Mouse (Mus musculus) kidney, embryonic 14.5 days (tissue): ENCODE measurements around the gene Ecd. TPM values are rescaled to one million over a fixed set of nuclear protein-coding genes. Genes with fewer than 3 reads are reported as not detected.

Source experiments
- ATAC-seq: fragments of 200-750 bp; cut with Nextera tagmentation; 2 replicates; pipeline ENCODE4 v1.8.0; 2017; ENCODE audit warnings: moderate number of reproducible peaks, mild to moderate bottlenecking, moderate TSS enrichment, moderate library complexity; ENCODE audit not compliant: low FRiP score, low TSS enrichment
- H3K27ac ChIP-seq: fragments of 300-500 bp; sonication (generic); 2 replicates; pipeline ENCODE4 v1.5.1; 2014; ENCODE audit warnings: low read depth, mild to moderate bottlenecking, low read length, moderate library complexity, mixed read lengths
- H3K27me3 ChIP-seq: fragments of 300-500 bp; sonication (generic); 2 replicates; pipeline ENCODE4 v1.6.1; 2014; ENCODE audit warnings: mild to moderate bottlenecking, low read length; ENCODE audit not compliant: control insufficient read depth, insufficient read depth
- H3K36me3 ChIP-seq: fragments of 300-500 bp; sonication (generic); 2 replicates; pipeline ENCODE4 v1.6.1; 2014; ENCODE audit warnings: low read length, mixed read lengths; ENCODE audit not compliant: control insufficient read depth, insufficient read depth
- H3K4me1 ChIP-seq: fragments of 300-500 bp; sonication (generic); 2 replicates; pipeline ENCODE4 v1.6.1; 2014; ENCODE audit warnings: low read length, mixed read lengths; ENCODE audit not compliant: control insufficient read depth, insufficient read depth
- H3K4me2 ChIP-seq: fragments of 300-500 bp; sonication (generic); replicated peaks from 2 replicates; pipeline ENCODE4 v1.6.1; 2014; ENCODE audit warnings: low read depth, mild to moderate bottlenecking, low read length
- H3K4me3 ChIP-seq: fragments of 300-500 bp; sonication (generic); 2 replicates; pipeline ENCODE4 v1.5.1; 2014; ENCODE audit warnings: mild to moderate bottlenecking, low read length
- H3K9ac ChIP-seq: fragments of 300-500 bp; sonication (generic); 2 replicates; pipeline ENCODE4 v1.6.1; 2014; ENCODE audit warnings: low read depth, mild to moderate bottlenecking, low read length, moderate library complexity
- H3K9me3 ChIP-seq: fragments of 300-500 bp; sonication (generic); 2 replicates; pipeline ENCODE4 v1.6.1; 2016; ENCODE audit warnings: low read length; ENCODE audit not compliant: control insufficient read depth
- WGBS: fragments of 180-500 bp; shearing (Covaris S2); extraction: QIAGEN DNeasy Blood & Tissue Kit; methylation state at CpG from one replicate; pipeline ENCODE4 v1.1.7; 2014; 5-methylcytosine and 5-hydroxymethylcytosine counted together
- polyA plus RNA-seq: library from polyadenylated mRNA; unstranded; fragments of >200 nt; fragmentation: Nextera tagmentation; extraction: Ambion mirVana; gene quantifications from 2 replicates; pipeline ENCODE4 v1.2.1, GENCODE M21; 2014

The Ecd gene
- polyA plus RNA-seq, 1 experiment from 2014 or later = 66.1 TPM

DNA sequence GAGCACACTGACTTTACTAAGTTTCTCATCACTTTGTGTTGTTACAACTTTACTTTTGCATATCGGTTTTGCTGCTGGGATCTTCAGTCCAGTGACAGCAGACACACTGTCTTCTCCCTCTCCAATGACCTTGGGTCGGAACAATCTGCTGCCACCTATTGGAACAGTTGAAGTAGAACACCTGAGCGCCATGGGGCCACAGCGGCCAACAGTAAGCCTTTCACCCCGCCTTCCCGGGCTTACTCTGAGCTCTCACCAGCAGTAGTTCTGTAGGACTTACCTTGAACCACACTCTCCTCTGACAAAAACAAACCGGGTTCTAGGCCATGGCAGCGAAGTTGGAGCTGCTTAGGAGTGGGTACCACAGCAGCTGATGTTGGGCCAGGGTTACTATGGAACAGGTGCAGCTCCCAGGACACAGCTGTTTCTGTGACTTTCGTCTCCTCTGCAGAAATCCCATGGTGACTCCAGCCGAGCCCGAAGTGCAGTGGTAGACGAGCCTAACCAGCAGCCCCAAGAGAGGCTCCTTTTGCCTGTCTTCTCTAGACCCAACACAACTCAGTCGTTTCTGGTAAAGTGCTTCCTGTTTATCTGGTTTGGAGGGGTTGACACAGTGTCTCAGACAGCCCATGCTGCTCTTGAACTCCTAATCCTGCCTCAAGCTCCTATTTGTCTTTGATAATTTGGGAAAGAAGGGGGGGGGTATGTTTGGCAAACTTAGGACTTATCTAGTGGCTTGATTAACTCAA lies 30.6 kb upstream of the Ecd start:
- Histone ChIP-seq H3K27me3 (no peaks in the 10 kb centered on the region), H3K9ac (no peak overlapping the region), H3K27ac (no peak overlapping the region), H3K4me3 (no peak overlapping the region), H3K36me3 (peaks cover 35% of the 10 kb centered on the region), H3K9me3 (no peaks in the 10 kb centered on the region), H3K4me1 (no peaks in the 10 kb centered on the region), H3K4me2 (no peak overlapping the region)
- 36% methylated on average over 13 of the region's 13 CpGs for WGBS
- ATAC-seq = no peak; the same call in 1 of the 2 replicates

DNA sequence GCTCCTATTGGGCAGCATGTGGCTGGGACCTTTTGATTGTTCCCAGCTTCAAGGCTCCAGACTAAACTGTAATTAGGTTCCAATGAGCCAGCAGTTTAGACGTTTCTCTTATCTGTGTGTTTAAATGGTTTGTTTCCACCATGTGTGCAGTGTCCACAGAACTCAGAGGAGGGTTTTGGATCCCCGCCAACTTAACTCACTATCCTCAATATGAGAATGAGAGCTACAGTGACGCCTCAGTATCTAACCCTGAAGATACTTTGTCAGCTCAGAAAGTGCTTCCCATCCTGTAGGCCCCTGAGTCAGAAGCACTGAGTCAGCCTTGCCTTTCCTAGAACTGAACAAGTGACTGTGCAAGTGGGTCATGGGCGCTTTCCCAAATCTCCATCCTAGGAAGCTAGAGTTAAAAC lies 29.2 kb upstream of the Ecd start:
- Histone ChIP-seq H3K4me3 (no peak overlapping the region), H3K4me1 (no peaks in the 10 kb centered on the region), H3K4me2 (no peak overlapping the region), H3K36me3 (peaks cover 26% of the 10 kb centered on the region), H3K27me3 (no peaks in the 10 kb centered on the region), H3K9ac (no peak overlapping the region), H3K9me3 (no peaks in the 10 kb centered on the region), H3K27ac (no peak overlapping the region)
- ATAC-seq = no peak
- 78% methylated on average over 4 of the region's 4 CpGs for WGBS

DNA sequence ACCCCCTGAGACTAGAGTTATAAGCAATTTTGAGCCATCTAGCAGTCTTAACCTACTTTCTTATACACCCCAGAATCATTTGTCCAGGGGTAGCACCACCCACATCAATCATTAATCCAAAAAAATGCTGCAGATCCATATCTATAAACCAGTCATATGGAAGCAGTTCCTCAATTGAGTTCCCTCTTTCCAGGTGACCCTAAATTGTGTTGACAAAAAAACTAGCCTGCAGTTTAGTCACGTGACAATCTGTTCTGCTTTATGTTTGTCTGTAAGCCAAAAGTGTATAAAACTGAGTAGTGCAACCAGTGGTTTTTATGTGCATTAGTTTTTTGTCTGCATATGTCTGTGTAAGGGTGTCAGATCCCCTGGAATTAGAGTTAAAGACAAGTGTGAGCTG lies 23.9 kb upstream of the Ecd start:
- Histone ChIP-seq H3K9ac (no peak overlapping the region), H3K27me3 (no peaks in the 10 kb centered on the region), H3K4me1 (no peaks in the 10 kb centered on the region), H3K4me3 (no peak overlapping the region), H3K36me3 (peaks cover 42% of the 10 kb centered on the region), H3K9me3 (no peaks in the 10 kb centered on the region), H3K27ac (no peak overlapping the region), H3K4me2 (no peak overlapping the region)
- WGBS = 83% methylated on average over 1 of the region's 1 CpGs
- no peak for ATAC-seq

DNA sequence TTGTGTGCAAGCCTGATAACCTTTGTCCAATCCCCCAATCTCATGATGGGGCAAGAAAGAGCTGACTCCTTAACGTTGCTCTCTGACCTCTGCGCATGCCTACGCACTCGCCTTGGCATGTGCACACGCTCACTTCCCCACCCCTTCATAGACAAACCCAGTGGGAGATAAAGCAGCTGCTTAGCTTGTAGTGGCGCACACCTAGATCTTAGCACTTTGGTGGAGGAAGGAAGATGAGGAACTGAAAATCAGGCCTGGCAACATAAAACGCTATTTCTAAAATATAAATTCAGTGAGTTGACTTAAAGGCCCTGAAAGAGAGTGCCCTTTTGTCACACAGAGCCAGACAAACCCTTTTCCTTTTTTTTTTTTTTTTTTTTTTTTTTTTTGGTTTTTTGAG lies 22.9 kb upstream of the Ecd start:
- Histone ChIP-seq H3K27me3 (no peaks in the 10 kb centered on the region), H3K9ac (no peak overlapping the region), H3K4me1 (no peaks in the 10 kb centered on the region), H3K36me3 (peaks cover 39% of the 10 kb centered on the region), H3K9me3 (no peaks in the 10 kb centered on the region), H3K4me2 (no peak overlapping the region), H3K4me3 (no peak overlapping the region), H3K27ac (no peak overlapping the region)
- WGBS = 87% methylated on average over 7 of the region's 7 CpGs
- ATAC-seq = no peak

DNA sequence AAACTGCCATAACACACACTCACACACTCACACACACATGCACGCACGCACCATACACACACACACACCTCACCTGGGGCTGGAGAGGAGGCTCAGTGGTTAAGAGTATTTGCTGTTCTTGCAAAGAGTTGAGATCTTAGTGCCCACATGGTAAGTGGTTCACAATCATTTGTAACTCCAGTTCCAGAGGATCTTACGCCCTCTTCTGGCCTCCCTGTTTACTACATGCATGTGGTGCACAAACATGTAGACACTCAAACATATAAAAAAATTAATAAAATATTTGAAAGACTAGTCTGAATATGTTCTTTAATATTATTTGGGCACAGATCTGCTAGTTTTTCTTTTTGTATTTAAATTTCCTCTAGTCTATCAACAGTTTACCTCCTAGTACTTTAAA lies 20.4 kb upstream of the Ecd start:
- Histone ChIP-seq H3K4me2 (no peak overlapping the region), H3K36me3 (peaks cover 50% of the 10 kb centered on the region), H3K27ac (no peak overlapping the region), H3K27me3 (no peaks in the 10 kb centered on the region), H3K4me3 (no peak overlapping the region), H3K9ac (no peak overlapping the region), H3K4me1 (no peaks in the 10 kb centered on the region), H3K9me3 (no peaks in the 10 kb centered on the region)
- ATAC-seq = no peak
- 92% methylated on average over 3 of the region's 3 CpGs for WGBS

DNA sequence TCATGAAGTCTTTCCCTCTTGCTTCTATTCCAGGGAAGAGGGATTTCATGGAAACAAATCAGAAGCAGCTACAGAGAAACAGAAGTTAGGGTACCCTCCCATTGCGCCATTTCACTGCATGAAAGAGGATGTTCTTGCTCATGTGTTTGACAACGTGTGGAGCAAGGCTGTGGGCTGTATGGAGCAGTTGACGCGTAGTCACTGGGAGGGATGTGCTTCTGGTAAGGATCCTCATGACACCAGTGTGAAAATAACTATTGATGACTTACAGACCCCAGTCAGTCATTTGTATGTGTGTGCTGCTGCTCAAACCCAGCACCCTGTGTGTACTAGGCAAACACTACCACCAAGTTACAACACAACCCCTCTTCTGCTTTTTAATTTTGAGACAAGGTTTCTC lies 15.3 kb upstream of the Ecd start:
- H3K4me1 ChIP-seq = no peaks in the 10 kb centered on the region
- no peak overlapping the region for H3K27ac ChIP-seq
- H3K27me3 ChIP-seq = no peaks in the 10 kb centered on the region
- no peak overlapping the region for H3K4me2 ChIP-seq
- 95% methylated on average over 4 of the region's 4 CpGs for WGBS
- H3K4me3 ChIP-seq = no peak overlapping the region
- no peak for ATAC-seq
- H3K9ac ChIP-seq = no peak overlapping the region
- peaks cover 78% of the 10 kb centered on the region for H3K36me3 ChIP-seq
- H3K9me3 ChIP-seq = no peaks in the 10 kb centered on the region

DNA sequence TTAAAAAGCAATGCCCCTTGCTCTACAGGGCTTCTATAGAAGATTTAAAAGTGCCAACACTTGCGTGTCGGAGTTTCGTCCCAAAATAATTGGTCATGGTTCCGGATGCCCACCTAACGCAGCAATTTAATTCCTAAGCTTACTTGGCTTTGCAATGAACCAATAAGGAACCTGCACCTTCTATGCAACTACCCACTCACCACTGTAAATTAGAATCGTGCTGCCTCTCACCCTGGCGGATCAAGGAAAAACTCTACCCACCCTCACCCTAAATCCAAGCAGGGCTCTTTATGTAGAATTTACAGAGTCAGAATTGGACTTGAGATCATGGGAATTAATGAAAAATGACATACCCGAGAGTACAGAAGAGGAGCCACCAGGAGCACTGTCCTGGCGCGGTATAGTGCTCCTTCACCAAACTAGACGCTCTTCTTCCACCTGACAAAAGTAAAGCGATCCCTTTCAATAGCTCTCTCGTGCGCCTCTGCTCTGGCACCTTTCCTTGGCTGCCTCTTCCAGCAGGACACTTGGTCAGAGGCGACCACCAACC lies 405 bp downstream of the Ecd start:
- peak overlapping the region; percentile 55 for H3K4me2 ChIP-seq
- H3K4me3 ChIP-seq = peak overlapping the region; percentile 72
- ATAC-seq = peak; percentile 17; the same call in 1 of the 2 replicates
- peaks cover 4% of the 10 kb centered on the region; the same call in 1 of the 2 replicates for H3K4me1 ChIP-seq
- H3K36me3 ChIP-seq = peaks cover 15% of the 10 kb centered on the region
- 2% methylated on average over 15 of the region's 15 CpGs for WGBS
- no peaks in the 10 kb centered on the region for H3K27me3 ChIP-seq
- peak overlapping the region; percentile 71 for H3K27ac ChIP-seq
- no peaks in the 10 kb centered on the region for H3K9me3 ChIP-seq
- peak overlapping the region; percentile 87 for H3K9ac ChIP-seq

DNA sequence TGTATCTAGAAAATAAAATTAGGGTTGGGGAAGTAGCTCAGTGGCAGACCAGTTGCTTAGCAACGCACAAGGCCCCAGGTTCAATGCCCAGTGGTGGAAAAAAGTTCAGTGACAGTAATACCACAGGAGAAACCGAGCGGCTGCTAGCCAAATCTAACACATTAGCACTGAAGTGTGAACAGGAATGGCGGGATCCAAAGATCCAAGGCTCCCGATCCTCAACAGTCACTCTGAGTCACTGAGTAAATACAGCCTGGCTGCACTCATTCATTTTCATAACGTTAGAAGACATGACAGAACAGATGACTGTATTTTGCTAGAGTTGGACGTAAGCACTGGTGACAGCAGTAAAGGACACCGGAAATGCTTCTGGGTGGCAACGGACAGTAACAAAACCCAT lies 2.0 kb downstream of the Ecd start:
- ATAC-seq = no peak
- no peaks in the 10 kb centered on the region for H3K27me3 ChIP-seq
- 85% methylated on average over 9 of the region's 9 CpGs for WGBS
- H3K4me3 ChIP-seq = no peak overlapping the region
- H3K4me1 ChIP-seq = peaks cover 4% of the 10 kb centered on the region; the same call in 1 of the 2 replicates
- H3K9ac ChIP-seq = no peak overlapping the region
- H3K36me3 ChIP-seq = peaks cover 17% of the 10 kb centered on the region
- no peak overlapping the region for H3K4me2 ChIP-seq
- H3K27ac ChIP-seq = no peak overlapping the region
- no peaks in the 10 kb centered on the region for H3K9me3 ChIP-seq

DNA sequence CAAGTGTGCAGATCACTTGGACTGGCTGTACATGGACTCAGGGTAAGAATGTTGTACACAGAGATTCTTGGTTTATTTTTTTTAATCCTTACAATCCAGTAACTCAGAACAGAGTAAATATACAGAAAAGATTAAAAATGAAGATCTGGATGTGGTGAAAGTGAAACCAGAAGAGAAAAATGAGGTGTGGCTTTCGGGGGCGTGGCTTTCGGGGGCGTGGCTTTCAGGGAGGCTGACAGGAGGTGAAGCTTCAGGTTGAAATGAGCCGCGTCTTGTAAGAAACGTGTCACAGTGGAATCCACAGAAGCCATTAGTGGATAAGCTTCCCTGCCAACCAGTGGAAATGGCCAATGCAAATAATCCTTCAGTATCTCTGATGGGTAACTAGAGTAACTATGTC lies 7.1 kb downstream of the Ecd start:
- WGBS = 80% methylated on average over 7 of the region's 7 CpGs
- H3K27ac ChIP-seq = no peak overlapping the region
- H3K36me3 ChIP-seq = peaks cover 28% of the 10 kb centered on the region
- no peaks in the 10 kb centered on the region for H3K27me3 ChIP-seq
- H3K4me1 ChIP-seq = no peaks in the 10 kb centered on the region
- ATAC-seq = no peak
- no peaks in the 10 kb centered on the region for H3K9me3 ChIP-seq
- no peak overlapping the region for H3K4me2 ChIP-seq
- H3K9ac ChIP-seq = no peak overlapping the region
- H3K4me3 ChIP-seq = no peak overlapping the region
